Mouse (Mus musculus) myocyte (in vitro differentiated cells): Measurements from ENCODE around the gene Hspg2.

Experiments used
- CEBPB ChIP-seq: IDR thresholded peaks from 2 replicates; pipeline ENCODE4 v1.6.1; 2011; ENCODE audit warnings: mild to moderate bottlenecking, moderate library complexity; ENCODE audit not compliant: poor library complexity, insufficient read depth, severe bottlenecking
- MAX ChIP-seq: IDR thresholded peaks from one replicate; pipeline ENCODE4 v1.6.1; 2011; ENCODE audit warnings: low read depth, mild to moderate bottlenecking, control low read depth
- POLR2A ChIP-seq: IDR thresholded peaks from one replicate; pipeline ENCODE4 v1.6.1; 2011; ENCODE audit warnings: low read depth, mild to moderate bottlenecking, control low read depth, moderate library complexity; ENCODE audit not compliant: insufficient read length
- POLR2AphosphoS2 ChIP-seq: IDR thresholded peaks from one replicate; pipeline ENCODE4 v1.6.1; 2011; ENCODE audit warnings: low read depth, control low read depth; ENCODE audit not compliant: insufficient read length
- REST ChIP-seq: IDR thresholded peaks from one replicate; pipeline ENCODE4 v1.6.1; 2011; ENCODE audit warnings: mild to moderate bottlenecking, control low read depth, moderate library complexity; ENCODE audit not compliant: insufficient read depth, insufficient read length
- TCF12 ChIP-seq: IDR thresholded peaks from one replicate; pipeline ENCODE4 v1.6.1; 2011; ENCODE audit warnings: mild to moderate bottlenecking, control low read depth; ENCODE audit not compliant: poor library complexity, insufficient read depth, severe bottlenecking
- USF1 ChIP-seq: IDR thresholded peaks from one replicate; pipeline ENCODE4 v1.6.1; 2011; ENCODE audit warnings: low read depth, mild to moderate bottlenecking, control low read depth, moderate library complexity

GRCm38 (mm10) chr4:137577486-137577885 lies 108.9 kb downstream of the Hspg2 start:
- TF ChIP-seq POLR2AphosphoS2 (no peak), REST (no peak), MAX (no peak), POLR2A (no peak), USF1 (no peak), TCF12 (no peak), CEBPB (no peak)
